Mouse (Mus musculus) megakaryocyte, embryonic 14.5 days (primary cell): ENCODE measurements around the gene Fam186a. TPM values are rescaled to one million over a fixed set of nuclear protein-coding genes. Genes with fewer than 3 reads are reported as not detected.
"Not testable (repeated sequence)": the region's sequence is repeated elsewhere in the genome, so short reads cannot be mapped to it uniquely, and the experiment has no call there.

Source experiments
- H3K27me3 ChIP-seq: replicated peaks from 2 replicates; pipeline ENCODE3; 2012; ENCODE audit warnings: inconsistent platforms
- H3K36me3 ChIP-seq: replicated peaks from 2 replicates; pipeline ENCODE3; 2012; ENCODE audit warnings: low read length, inconsistent platforms, mixed read lengths
- H3K4me1 ChIP-seq: 2 replicates; pipeline ENCODE4 v1.6.1; 2012; ENCODE audit warnings: inconsistent platforms
- H3K4me3 ChIP-seq: replicated peaks from 2 replicates; pipeline ENCODE3; 2012; ENCODE audit warnings: moderate library complexity, mild to moderate bottlenecking, inconsistent platforms
- H3K9me3 ChIP-seq: 2 replicates; pipeline ENCODE4 v1.6.1; 2012; ENCODE audit warnings: inconsistent platforms
- FLI1 ChIP-seq: IDR thresholded peaks from 2 replicates; pipeline ENCODE4 v1.6.1; 2012; ENCODE audit warnings: low read length, inconsistent platforms, mixed read lengths
- GATA1 ChIP-seq: IDR thresholded peaks from 3 replicates; pipeline ENCODE4 v1.6.1; 2012; ENCODE audit warnings: mixed read lengths, low read length, inconsistent platforms, borderline replicate concordance
- polyA plus RNA-seq: library from polyadenylated mRNA; stranded (reverse); fragments of >175 nt; gene quantifications from 2 replicates; pipeline ENCODE4 v1.2.3, GENCODE M21; 2012; ENCODE audit warnings: low replicate concordance; ENCODE audit not compliant: insufficient read depth

The Fam186a gene
- 0.28 TPM in 1 of 2 replicates, not detected in the other for polyA plus RNA-seq

GRCm38 (mm10) chr15:99966961-99967360 lies at the start of gene Fam186a:
Gene Fam186a (minus strand): TSS chr15:99967061.
- H3K4me1 ChIP-seq, result peaks cover 32% of the 10 kb centered on the region
- peaks cover 11% of the 10 kb centered on the region for H3K27me3 ChIP-seq
- no peak within 1 kb of the TSS for H3K4me3 ChIP-seq
- TF ChIP-seq FLI1 (no peak), GATA1 (no peak)
- H3K9me3 ChIP-seq, result no peaks in the 10 kb centered on the region
- H3K36me3 ChIP-seq, result no peaks in the 10 kb centered on the region

DNA sequence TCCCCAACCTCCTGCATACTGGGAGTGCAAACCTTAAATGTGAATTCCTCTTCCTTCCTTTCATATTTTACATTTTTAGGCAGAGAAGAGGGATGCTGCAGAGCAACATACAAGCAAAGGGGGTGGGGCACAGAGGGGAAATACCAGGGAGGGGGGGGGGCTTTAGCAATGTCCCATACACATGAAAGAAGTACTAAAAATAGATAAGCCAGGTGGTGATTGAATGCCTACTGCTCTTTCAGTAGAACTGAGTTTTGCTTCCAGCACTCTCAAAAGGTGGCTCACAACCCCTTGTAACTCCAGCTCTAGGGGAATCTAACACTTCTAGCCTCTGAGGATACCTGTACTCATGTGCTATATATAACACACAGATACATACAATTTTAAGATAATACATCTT lies 39.3 kb upstream of the Fam186a start:
- Histone ChIP-seq H3K36me3 (peaks cover 95% of the 10 kb centered on the region), H3K4me3 (no peak overlapping the region), H3K9me3 (no peaks in the 10 kb centered on the region), H3K27me3 (no peaks in the 10 kb centered on the region), H3K4me1 (no peaks in the 10 kb centered on the region)
- TF ChIP-seq FLI1, result no peak

- Histone ChIP-seq H3K9me3 (no peaks in the 10 kb centered on the region), H3K36me3 (peaks cover 92% of the 10 kb centered on the region), H3K4me1 (no peaks in the 10 kb centered on the region), H3K4me3 (no peak overlapping the region), H3K27me3 (no peaks in the 10 kb centered on the region)
- TF ChIP-seq FLI1, result no peak
- TF ChIP-seq GATA1, result no peak
Observed at GRCm38 (mm10) chr15:100004677-100005273, 37.9 kb upstream of the Fam186a start.

- Histone ChIP-seq H3K4me3 (no peak overlapping the region), H3K4me1 (no peaks in the 10 kb centered on the region), H3K9me3 (no peaks in the 10 kb centered on the region), H3K27me3 (no peaks in the 10 kb centered on the region), H3K36me3 (peaks cover 88% of the 10 kb centered on the region)
- TF ChIP-seq GATA1 (no peak), FLI1 (no peak)
Observed at GRCm38 (mm10) chr15:99999390-99999789, 32.5 kb upstream of the Fam186a start.

GRCm38 (mm10) chr15:99997114-99997804 lies 30.4 kb upstream of the Fam186a start:
- no peaks in the 10 kb centered on the region for H3K27me3 ChIP-seq
- TF ChIP-seq GATA1, result no peak
- TF ChIP-seq FLI1, result no peak
- no peaks in the 10 kb centered on the region for H3K4me1 ChIP-seq
- H3K36me3 ChIP-seq, result peaks cover 87% of the 10 kb centered on the region
- no peaks in the 10 kb centered on the region for H3K9me3 ChIP-seq
- H3K4me3 ChIP-seq, result no peak overlapping the region

DNA sequence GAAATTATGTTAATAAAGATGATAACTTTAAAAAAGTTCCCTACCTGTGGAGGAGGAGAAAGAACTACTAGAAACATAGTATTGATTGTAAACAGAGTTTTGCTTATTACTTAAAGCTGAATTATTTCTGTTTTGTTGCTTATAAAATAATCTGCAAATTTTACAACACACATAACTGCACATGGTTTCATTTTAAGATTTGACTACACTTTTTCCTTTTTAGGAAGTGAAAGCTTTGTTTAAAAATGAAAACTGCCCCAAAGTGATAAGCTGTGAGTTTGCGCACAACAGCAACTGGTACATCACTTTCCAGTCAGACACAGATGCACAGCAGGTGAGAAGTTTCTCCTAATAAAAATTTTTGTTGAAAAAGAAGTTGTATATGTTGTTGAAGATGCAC lies 26.2 kb upstream of the Fam186a start:
- Histone ChIP-seq H3K9me3 (no peaks in the 10 kb centered on the region), H3K4me1 (no peaks in the 10 kb centered on the region), H3K27me3 (no peaks in the 10 kb centered on the region), H3K36me3 (peaks cover 89% of the 10 kb centered on the region), H3K4me3 (no peak overlapping the region)
- TF ChIP-seq GATA1 (no peak), FLI1 (no peak)

DNA sequence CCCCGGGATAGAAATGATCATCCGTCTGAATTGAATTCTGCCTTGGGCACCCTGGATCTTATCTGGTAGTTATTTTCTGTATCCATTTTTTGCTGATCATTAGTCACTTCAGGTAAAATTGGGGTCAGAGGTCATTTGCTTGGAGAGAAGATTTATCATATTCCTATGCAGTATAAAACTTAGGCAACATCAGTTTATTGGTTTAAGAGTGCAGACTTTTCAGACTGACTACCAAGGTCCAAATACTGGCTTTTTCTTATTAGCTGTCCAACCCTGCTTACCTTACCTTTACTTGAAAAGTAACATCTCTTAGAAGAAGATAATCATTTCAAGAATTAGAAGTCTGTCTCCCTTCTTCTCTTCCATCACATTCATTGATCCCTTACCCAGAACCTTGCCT lies 12.9 kb upstream of the Fam186a start:
- TF ChIP-seq GATA1 (no peak), FLI1 (no peak)
- peaks cover 6% of the 10 kb centered on the region for H3K36me3 ChIP-seq
- no peak overlapping the region for H3K4me3 ChIP-seq
- no peaks in the 10 kb centered on the region for H3K27me3 ChIP-seq
- H3K4me1 ChIP-seq, result peaks cover 24% of the 10 kb centered on the region; the same call in 1 of the 2 replicates
- H3K9me3 ChIP-seq, result no peaks in the 10 kb centered on the region

- Histone ChIP-seq H3K9me3 (no peaks in the 10 kb centered on the region), H3K4me1 (peaks cover 29% of the 10 kb centered on the region; the same call in 1 of the 2 replicates), H3K4me3 (no peak overlapping the region), H3K27me3 (no peaks in the 10 kb centered on the region), H3K36me3 (peaks cover 3% of the 10 kb centered on the region)
- no peak for TF ChIP-seq GATA1
- TF ChIP-seq FLI1, result no peak
Observed at GRCm38 (mm10) chr15:99979266-99979665, 12.4 kb upstream of the Fam186a start.

DNA sequence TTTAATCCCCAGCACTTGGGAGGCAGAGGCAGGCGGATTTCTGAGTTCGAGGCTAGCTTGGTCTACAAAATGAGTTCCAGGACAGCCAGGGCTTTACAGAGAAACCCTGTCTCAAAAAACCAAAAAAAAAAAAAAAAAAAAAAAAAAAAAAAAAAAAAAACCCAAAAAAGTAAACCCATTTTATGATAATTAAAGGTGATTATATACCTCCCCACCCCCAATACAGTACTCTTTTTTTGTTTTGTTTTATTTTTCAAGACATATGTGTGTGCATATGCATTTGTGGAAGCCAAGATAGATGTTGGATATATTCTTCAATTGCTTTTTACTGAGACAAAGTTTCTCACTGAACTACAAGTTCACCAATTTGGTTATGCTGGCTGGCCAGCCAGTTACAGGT lies 9.3 kb upstream of the Fam186a start:
- not testable (repeated sequence) for H3K4me3 ChIP-seq, H3K27me3 ChIP-seq, H3K36me3 ChIP-seq, H3K9me3 ChIP-seq
- H3K4me1 ChIP-seq, result peaks cover 29% of the 10 kb centered on the region; the same call in 1 of the 2 replicates

- no peaks in the 10 kb centered on the region for H3K9me3 ChIP-seq
- H3K36me3 ChIP-seq, result no peaks in the 10 kb centered on the region
- H3K4me3 ChIP-seq, result peak overlapping the region; percentile 51
- no peak for TF ChIP-seq GATA1
- TF ChIP-seq FLI1, result no peak
- H3K4me1 ChIP-seq, result peaks cover 42% of the 10 kb centered on the region; the same call in 1 of the 2 replicates
- no peaks in the 10 kb centered on the region for H3K27me3 ChIP-seq
Observed at GRCm38 (mm10) chr15:99974476-99975220, 7.8 kb upstream of the Fam186a start.
